Mouse (Mus musculus): ENCODE results near the gene Arid1a. TPM values are rescaled to one million over a fixed set of nuclear protein-coding genes. Genes with fewer than 3 reads are reported as not detected.

The Arid1a gene
- polyA plus RNA-seq, 1 experiment from 2014 or later: 32.6 TPM

GRCm38 (mm10) chr4:133677266-133677665, 79.3 kb downstream of the Arid1a start:
- Histone ChIP-seq H3K36me3 (replicated peaks; ENCODE audit: control insufficient read depth, insufficient read depth, low read depth, low read length) (peaks cover 17% of the 10 kb centered on the region), H3K27ac (replicated peaks; ENCODE audit: low read depth, low read length) (no peak overlapping the region), H3K27me3 (ENCODE audit: control insufficient read depth, insufficient read depth, low read length) (no peaks in the 10 kb centered on the region), H3K4me1 (ENCODE audit: control insufficient read depth, insufficient read depth, low read length) (no peaks in the 10 kb centered on the region; the same call in 1 of the 2 replicates), H3K9ac (replicated peaks; ENCODE audit: low read length) (no peak overlapping the region), H3K4me2 (ENCODE audit: low read depth, low read length) (no peak overlapping the region), H3K4me3 (ENCODE audit: low read depth, low read length) (no peak overlapping the region), H3K9me3 (replicated peaks; ENCODE audit: control insufficient read depth, low read length) (no peaks in the 10 kb centered on the region)
- WGBS: 81% methylated on average over 7 of the region's 7 CpGs
- no peak for DNase-seq (ENCODE audit: low spot score)
- ATAC-seq (replicated peaks; ENCODE audit: insufficient number of reproducible peaks, low FRiP score, low TSS enrichment, low read depth): no peak

DNA sequence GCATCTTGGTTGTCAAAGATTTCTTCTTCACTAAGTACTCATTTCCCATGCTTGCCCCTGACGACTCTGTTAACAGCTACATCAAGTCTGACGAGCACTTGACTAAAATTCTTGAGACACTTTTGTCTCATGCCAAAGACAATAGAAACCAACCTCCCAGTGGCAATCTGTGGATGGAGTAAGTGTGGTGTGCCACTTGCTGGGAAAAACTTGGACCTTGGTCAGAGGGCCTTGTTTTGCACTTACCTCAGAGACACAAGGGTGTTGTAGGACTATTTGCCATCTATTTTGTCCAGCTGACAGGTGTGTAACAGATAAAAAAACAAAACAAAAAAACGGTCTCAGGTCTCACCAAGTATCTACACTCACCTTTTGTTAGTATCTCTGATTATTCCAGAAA, 80.4 kb downstream of the Arid1a start:
- H3K9ac ChIP-seq (replicated peaks; ENCODE audit: low read length): no peak overlapping the region
- no peaks in the 10 kb centered on the region; the same call in 1 of the 2 replicates for H3K4me1 ChIP-seq (ENCODE audit: control insufficient read depth, insufficient read depth, low read length)
- no peak for ATAC-seq (replicated peaks; ENCODE audit: insufficient number of reproducible peaks, low FRiP score, low TSS enrichment, low read depth)
- no peak for DNase-seq (ENCODE audit: low spot score)
- no peak overlapping the region for H3K4me2 ChIP-seq (ENCODE audit: low read depth, low read length)
- H3K27me3 ChIP-seq (ENCODE audit: control insufficient read depth, insufficient read depth, low read length): no peaks in the 10 kb centered on the region
- WGBS: 34% methylated on average over 3 of the region's 3 CpGs
- no peak overlapping the region for H3K4me3 ChIP-seq (ENCODE audit: low read depth, low read length)
- peaks cover 11% of the 10 kb centered on the region for H3K36me3 ChIP-seq (replicated peaks; ENCODE audit: control insufficient read depth, insufficient read depth, low read depth, low read length)
- H3K9me3 ChIP-seq (replicated peaks; ENCODE audit: control insufficient read depth, low read length): no peaks in the 10 kb centered on the region
- H3K27ac ChIP-seq (replicated peaks; ENCODE audit: low read depth, low read length): no peak overlapping the region

GRCm38 (mm10) chr4:133675594-133676016, 81.0 kb downstream of the Arid1a start:
- H3K4me1 ChIP-seq (ENCODE audit: control insufficient read depth, insufficient read depth, low read length): no peaks in the 10 kb centered on the region; the same call in 1 of the 2 replicates
- H3K4me3 ChIP-seq (ENCODE audit: low read depth, low read length): no peak overlapping the region

GRCm38 (mm10) chr4:133674331-133674695, 82.3 kb downstream of the Arid1a start:
- Histone ChIP-seq H3K4me2 (ENCODE audit: low read depth, low read length) (peak overlapping the region; percentile 10; the same call in 1 of the 2 replicates), H3K4me3 (ENCODE audit: low read depth, low read length) (no peak overlapping the region), H3K27ac (replicated peaks; ENCODE audit: low read depth, low read length) (peak overlapping the region; percentile 6; the same call in 1 of the 2 replicates), H3K9ac (replicated peaks; ENCODE audit: low read length) (no peak overlapping the region), H3K36me3 (replicated peaks; ENCODE audit: control insufficient read depth, insufficient read depth, low read depth, low read length) (peaks cover 2% of the 10 kb centered on the region; the same call in 1 of the 2 replicates), H3K9me3 (replicated peaks; ENCODE audit: control insufficient read depth, low read length) (no peaks in the 10 kb centered on the region), H3K4me1 (ENCODE audit: control insufficient read depth, insufficient read depth, low read length) (no peaks in the 10 kb centered on the region; the same call in 1 of the 2 replicates), H3K27me3 (ENCODE audit: control insufficient read depth, insufficient read depth, low read length) (no peaks in the 10 kb centered on the region)
- WGBS: 73% methylated on average over 8 of the region's 8 CpGs
- no peak for DNase-seq (ENCODE audit: low spot score)
- ATAC-seq (replicated peaks; ENCODE audit: insufficient number of reproducible peaks, low FRiP score, low TSS enrichment, low read depth): no peak

More at GRCm38 (mm10) chr4:133675594-133676016, 81.0 kb downstream of the Arid1a start:
- Histone ChIP-seq H3K9ac (replicated peaks; ENCODE audit: low read length) (no peak overlapping the region), H3K27ac (replicated peaks; ENCODE audit: low read depth, low read length) (no peak overlapping the region), H3K36me3 (replicated peaks; ENCODE audit: control insufficient read depth, insufficient read depth, low read depth, low read length) (peaks cover 5% of the 10 kb centered on the region), H3K9me3 (replicated peaks; ENCODE audit: control insufficient read depth, low read length) (no peaks in the 10 kb centered on the region), H3K4me2 (ENCODE audit: low read depth, low read length) (no peak overlapping the region), H3K27me3 (ENCODE audit: control insufficient read depth, insufficient read depth, low read length) (no peaks in the 10 kb centered on the region)
- 0 out of 2 replicates have a peak, but pooled peaks have one; percentile 24 for ATAC-seq (replicated peaks; ENCODE audit: insufficient number of reproducible peaks, low FRiP score, low TSS enrichment, low read depth)
- peak; percentile 69 for DNase-seq (ENCODE audit: low spot score)
- WGBS: 4% methylated on average over 5 of the region's 5 CpGs

GRCm38 (mm10) chr4:133673666-133674330, 82.8 kb downstream of the Arid1a start:
- Histone ChIP-seq H3K9ac (replicated peaks; ENCODE audit: low read length) (peak overlapping the region; percentile 2; the same call in 1 of the 2 replicates), H3K4me3 (ENCODE audit: low read depth, low read length) (no peak overlapping the region), H3K27me3 (ENCODE audit: control insufficient read depth, insufficient read depth, low read length) (no peaks in the 10 kb centered on the region), H3K27ac (replicated peaks; ENCODE audit: low read depth, low read length) (peak overlapping the region; percentile 6; the same call in 1 of the 2 replicates), H3K36me3 (replicated peaks; ENCODE audit: control insufficient read depth, insufficient read depth, low read depth, low read length) (peaks cover 2% of the 10 kb centered on the region; the same call in 1 of the 2 replicates), H3K4me2 (ENCODE audit: low read depth, low read length) (peak overlapping the region; percentile 69), H3K4me1 (ENCODE audit: control insufficient read depth, insufficient read depth, low read length) (no peaks in the 10 kb centered on the region; the same call in 1 of the 2 replicates), H3K9me3 (replicated peaks; ENCODE audit: control insufficient read depth, low read length) (no peaks in the 10 kb centered on the region)
- ATAC-seq (replicated peaks; ENCODE audit: insufficient number of reproducible peaks, low FRiP score, low TSS enrichment, low read depth): no peak
- DNase-seq (ENCODE audit: low spot score): no peak
- WGBS: 43% methylated on average over 10 of the region's 10 CpGs

DNA sequence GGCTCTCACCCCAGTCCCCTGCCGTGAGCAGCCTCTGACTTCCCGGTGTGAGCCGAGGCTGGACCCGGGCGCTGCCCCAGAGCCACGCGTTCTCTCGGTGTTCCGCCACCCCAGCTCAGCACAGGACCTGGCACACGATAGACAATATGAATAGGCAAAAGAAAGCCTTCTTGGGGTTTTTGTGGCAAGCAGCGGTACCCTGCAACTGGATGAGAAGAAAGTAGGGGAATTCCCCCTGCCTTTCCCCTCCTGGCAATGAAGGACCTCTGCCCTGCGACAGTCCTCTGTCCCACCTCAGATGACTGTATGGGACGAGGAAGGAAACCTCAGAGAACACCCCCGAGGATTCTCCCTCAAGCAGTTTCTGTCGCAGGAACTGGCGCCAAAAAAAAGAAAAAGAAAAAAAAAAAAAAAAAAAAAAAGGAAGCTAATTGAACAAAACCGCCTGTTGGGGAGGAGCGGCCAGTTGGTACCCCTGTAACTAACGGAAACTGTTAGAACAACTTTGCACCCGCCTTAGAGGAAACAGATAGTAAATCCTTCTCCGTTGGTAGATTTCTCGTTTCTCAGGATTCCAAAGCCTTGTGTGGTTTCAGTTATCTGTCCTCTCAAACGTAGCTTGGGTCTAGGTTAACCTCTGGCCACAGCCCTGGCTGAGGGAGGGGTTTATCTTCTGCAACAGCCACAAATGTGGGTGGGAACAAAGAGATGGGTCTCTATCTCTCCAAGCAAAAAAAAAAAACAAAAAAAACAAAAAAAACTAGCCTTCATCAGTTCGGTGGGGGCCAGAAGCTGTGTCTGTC, 83.5 kb downstream of the Arid1a start:
- ATAC-seq (replicated peaks; ENCODE audit: insufficient number of reproducible peaks, low FRiP score, low TSS enrichment, low read depth) (no peak), DNase-seq (ENCODE audit: low spot score) (peak; percentile 41)
- Histone ChIP-seq H3K27ac (replicated peaks; ENCODE audit: low read depth, low read length) (peak overlapping the region; percentile 95), H3K4me3 (ENCODE audit: low read depth, low read length) (peak overlapping the region; percentile 65), H3K27me3 (ENCODE audit: control insufficient read depth, insufficient read depth, low read length) (no peaks in the 10 kb centered on the region), H3K4me1 (ENCODE audit: control insufficient read depth, insufficient read depth, low read length) (no peaks in the 10 kb centered on the region; the same call in 1 of the 2 replicates), H3K4me2 (ENCODE audit: low read depth, low read length) (peak overlapping the region; percentile 69), H3K36me3 (replicated peaks; ENCODE audit: control insufficient read depth, insufficient read depth, low read depth, low read length) (no peaks in the 10 kb centered on the region), H3K9ac (replicated peaks; ENCODE audit: low read length) (peak overlapping the region; percentile 91), H3K9me3 (replicated peaks; ENCODE audit: control insufficient read depth, low read length) (no peaks in the 10 kb centered on the region)
- 3% methylated on average over 24 of the region's 24 CpGs for whole genome bisulfite sequencing

GRCm38 (mm10) chr4:133671881-133672844, 84.4 kb downstream of the Arid1a start, which contains the start of gene Pigv:
Gene Pigv (minus strand): TSS chr4:133672647.
- H3K36me3 ChIP-seq (replicated peaks; ENCODE audit: control insufficient read depth, insufficient read depth, low read depth, low read length): no peaks in the 10 kb centered on the region
- no peaks in the 10 kb centered on the region; the same call in 1 of the 2 replicates for H3K4me1 ChIP-seq (ENCODE audit: control insufficient read depth, insufficient read depth, low read length)
- peak within 1 kb of the TSS; percentile 91 for H3K9ac ChIP-seq (replicated peaks; ENCODE audit: low read length)
- H3K4me2 ChIP-seq (ENCODE audit: low read depth, low read length): peak within 1 kb of the TSS; percentile 69
- DNase-seq (ENCODE audit: low spot score) (peak; percentile 93), ATAC-seq (replicated peaks; ENCODE audit: insufficient number of reproducible peaks, low FRiP score, low TSS enrichment, low read depth) (peak; percentile 82)
- H3K9me3 ChIP-seq (replicated peaks; ENCODE audit: control insufficient read depth, low read length): no peaks in the 10 kb centered on the region
- no peaks in the 10 kb centered on the region for H3K27me3 ChIP-seq (ENCODE audit: control insufficient read depth, insufficient read depth, low read length)
- peak within 1 kb of the TSS; percentile 95 for H3K27ac ChIP-seq (replicated peaks; ENCODE audit: low read depth, low read length)
- WGBS: under 1% methylated on average over 69 of the region's 76 CpGs
- H3K4me3 ChIP-seq (ENCODE audit: low read depth, low read length): peak within 1 kb of the TSS; percentile 65

Data from embryonic facial prominence, embryonic 11.5 days (tissue).